Mouse (Mus musculus): Measurements from ENCODE around the gene Olfr857.
"Not testable (repeated sequence)": the region's sequence is repeated elsewhere in the genome, so short reads cannot be mapped to it uniquely, and the experiment has no call there.

The Olfr857 gene

DNA sequence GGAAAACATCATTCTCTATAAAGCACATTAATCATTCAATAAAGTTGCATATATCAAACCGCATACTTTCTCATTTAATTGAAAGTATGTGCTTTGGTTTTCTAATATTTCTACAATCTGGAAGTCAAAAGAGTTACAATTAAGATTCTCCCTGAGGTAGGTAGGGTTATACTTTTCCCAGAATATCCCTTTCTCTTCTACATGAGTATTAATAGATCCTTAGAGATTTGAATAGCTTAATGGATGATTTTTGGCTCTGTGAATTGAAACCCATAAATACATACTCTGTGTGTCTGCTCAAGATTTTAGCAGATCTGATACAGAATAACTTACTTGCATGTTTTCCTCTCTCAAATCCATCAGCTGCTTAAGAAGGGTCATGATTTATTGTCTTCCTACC lies at the start of gene Olfr857:
Gene Olfr857 (plus strand): TSS at position 301 of the 400 bp plus-strand sequence.
- DNase-seq, result no peak

DNA sequence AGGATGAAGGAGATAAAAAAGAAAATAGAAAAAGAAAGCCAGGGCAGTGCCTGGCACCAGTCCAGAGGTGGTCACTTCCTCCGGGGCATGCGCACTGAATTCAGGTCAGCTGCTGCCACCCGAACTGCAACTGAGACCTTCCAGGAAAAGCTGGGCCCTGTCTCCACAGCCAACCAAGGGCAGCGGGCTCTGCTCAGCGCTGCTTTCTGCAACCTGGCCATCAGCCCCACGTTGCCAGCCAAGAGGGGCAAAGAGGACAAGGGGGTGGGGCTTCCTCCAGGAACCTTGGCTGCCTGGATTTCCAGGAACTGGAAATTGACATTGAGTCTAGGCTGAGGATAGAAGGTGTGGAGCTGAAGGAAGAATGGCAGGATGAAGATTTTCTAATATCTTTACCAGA lies 19.0 kb upstream of the Olfr857 start:
- no peak for DNase-seq

DNA sequence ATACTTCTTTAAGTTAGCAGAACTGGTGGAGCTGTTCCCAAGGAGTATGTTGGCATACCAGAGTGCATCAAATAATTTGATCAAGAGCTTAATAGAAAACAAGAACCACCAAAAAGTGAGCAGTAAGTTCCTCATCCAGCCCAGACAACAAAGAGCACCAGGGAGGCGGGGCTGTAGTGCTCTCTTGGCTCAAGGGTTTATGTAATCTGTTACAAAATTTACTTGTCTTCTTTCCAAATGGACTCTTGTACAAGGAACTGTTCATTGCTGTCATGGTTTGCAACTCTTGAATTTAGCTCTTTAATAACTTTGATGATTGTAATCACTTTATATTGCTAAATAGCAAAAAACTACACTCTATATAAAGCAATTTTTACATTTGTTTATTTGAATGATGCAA lies 17.8 kb upstream of the Olfr857 start:
- DNase-seq, result no peak

DNA sequence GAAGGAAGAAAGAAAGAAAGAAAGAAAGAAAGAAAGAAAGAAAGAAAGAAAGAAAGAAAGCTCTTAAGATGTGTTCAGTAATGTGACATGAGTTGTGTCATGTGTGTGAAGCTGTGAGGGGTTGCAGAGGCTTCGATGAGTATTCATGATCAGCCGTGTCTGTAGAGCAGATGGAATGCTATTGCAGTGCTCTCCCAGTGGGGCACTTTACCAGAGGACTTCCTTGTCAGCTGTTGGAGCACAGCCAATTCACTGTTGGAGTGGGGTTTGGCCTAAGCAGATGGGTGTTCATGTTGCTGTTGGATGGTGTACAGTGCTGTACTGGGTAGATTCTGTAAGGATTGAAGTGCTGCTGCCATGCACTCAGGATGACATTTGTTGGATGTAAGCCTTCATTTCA lies 16.8 kb upstream of the Olfr857 start:
- DNase-seq, result no peak

DNA sequence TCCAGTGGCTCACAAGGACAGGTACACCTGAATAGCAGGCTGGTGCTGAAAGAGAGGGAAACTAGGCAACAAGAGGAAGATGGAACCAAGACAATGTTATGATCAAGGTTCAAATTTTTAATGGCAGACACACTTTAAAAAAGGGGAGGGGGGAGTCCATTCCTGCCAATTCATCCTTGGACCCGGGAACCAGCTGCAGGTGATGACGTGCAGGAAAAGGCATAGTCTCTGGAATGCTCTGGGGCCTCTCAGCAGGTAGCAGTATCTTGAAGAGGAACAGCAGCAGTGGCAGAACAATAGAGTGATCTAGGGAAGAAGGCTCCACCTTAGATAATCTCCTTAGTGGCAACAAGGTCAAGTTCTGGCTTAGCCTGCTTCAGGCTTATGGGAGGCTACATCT lies 14.9 kb upstream of the Olfr857 start:
- DNase-seq, result not testable (repeated sequence)

DNA sequence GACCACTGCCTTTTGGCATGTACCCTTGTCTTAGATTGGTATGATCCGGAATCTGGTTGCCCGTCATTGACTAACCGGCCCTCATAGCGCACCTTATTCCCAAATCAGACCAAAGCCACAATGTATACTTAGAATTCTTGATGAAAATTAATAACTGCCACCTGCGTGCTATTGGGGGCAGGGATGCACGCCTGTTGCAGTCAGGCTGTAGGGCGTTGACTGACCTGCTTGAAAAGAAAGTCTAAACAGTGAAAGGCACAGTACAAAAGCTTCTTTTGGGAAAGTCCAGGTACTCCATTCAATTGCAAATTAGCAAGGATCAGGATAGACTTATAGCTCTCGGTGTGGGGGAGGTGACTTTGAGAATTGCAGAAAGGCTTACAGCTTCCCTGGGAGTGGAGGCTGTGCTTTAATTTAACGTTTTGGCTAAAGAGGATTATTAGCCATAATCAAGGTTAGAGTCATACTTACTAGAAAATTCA lies 14.3 kb upstream of the Olfr857 start:
- not testable (repeated sequence) for DNase-seq

DNA sequence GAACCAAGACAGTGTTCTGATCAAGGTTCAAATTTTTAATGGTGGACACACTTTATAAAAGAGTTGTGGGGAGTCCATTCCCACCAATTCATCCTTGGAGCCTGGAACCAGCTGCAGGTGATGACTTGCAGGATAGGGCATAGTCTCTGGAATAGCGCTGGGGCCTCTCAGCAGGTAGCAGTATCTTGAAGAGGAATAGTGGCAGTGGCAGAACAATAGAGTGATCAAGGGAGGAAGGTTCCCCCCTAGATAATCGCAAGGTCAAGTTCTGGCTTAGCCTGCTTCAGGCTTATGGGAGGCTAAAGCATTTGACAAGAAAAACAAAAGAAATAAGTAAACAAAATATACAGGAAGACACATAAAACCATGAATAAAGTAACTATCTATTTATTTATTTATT lies 4.7 kb upstream of the Olfr857 start:
- DNase-seq, result not testable (repeated sequence)

All from thymus, postnatal 25 days (tissue).